In genomic region chr3:96503083-96503450, GRCm38 (mm10) we compare ENCODE assay signal across 8 mouse cellular contexts. TPM values are rescaled to one million over a fixed set of nuclear protein-coding genes. Genes with fewer than 3 reads are reported as not detected.
DNase-seq lines count a peak whose midpoint lies in the region; ATAC-seq lines count a peak whose summit lies in the region.

No protein-coding gene starts in this region.

- H3K36me3 ChIP-seq in intestine, embryonic 14.5 days (ENCODE audit: control insufficient read depth, insufficient read depth, low read length) = no peaks in the 10 kb centered on the region
- no peaks in the 10 kb centered on the region for H3K36me3 ChIP-seq in limb, embryonic 11.5 days (ENCODE audit: control insufficient read depth, insufficient read depth, low read length)
- no peaks in the 10 kb centered on the region for H3K36me3 ChIP-seq in midbrain, embryonic 12.5 days

- H3K4me1 ChIP-seq in intestine, embryonic 14.5 days (replicated peaks; ENCODE audit: control insufficient read depth, insufficient read depth, low read length) = peaks cover under 1% of the 10 kb centered on the region; the same call in 1 of the 2 replicates
- no peaks in the 10 kb centered on the region for H3K4me1 ChIP-seq in limb, embryonic 11.5 days (ENCODE audit: control insufficient read depth, insufficient read depth, low read length)
- H3K4me1 ChIP-seq in midbrain, embryonic 12.5 days = no peaks in the 10 kb centered on the region

- no peaks in the 10 kb centered on the region for H3K9me3 ChIP-seq in intestine, embryonic 14.5 days (ENCODE audit: control insufficient read depth, low read length)
- H3K9me3 ChIP-seq in limb, embryonic 11.5 days (ENCODE audit: control insufficient read depth, low read length) = no peaks in the 10 kb centered on the region
- no peaks in the 10 kb centered on the region for H3K9me3 ChIP-seq in midbrain, embryonic 12.5 days

- under 1% methylated on average over 7 of the region's 7 CpGs for WGBS in intestine, embryonic 14.5 days
- under 1% methylated on average over 7 of the region's 7 CpGs for WGBS in limb, embryonic 11.5 days
- WGBS in midbrain, embryonic 12.5 days = under 1% methylated on average over 7 of the region's 7 CpGs

- peak; percentile 35 for DNase-seq in ovary, postnatal 10 days (ENCODE audit: low spot score)
- DNase-seq in ovary, adult 18-20 months (ENCODE audit: low spot score) = no peak
- DNase-seq in cerebellum, postnatal 4 days (ENCODE audit: low spot score in 2 of 2) = peak; percentile 59 to 75
- peak; percentile 59 for DNase-seq in gastrocnemius, postnatal 10 days
- DNase-seq in intestine, embryonic 14.5 days (ENCODE audit: low spot score) = peak; percentile 92
- DNase-seq in limb, embryonic 11.5 days (ENCODE audit: low spot score) = peak; percentile 92
- DNase-seq in spleen, adult 12 weeks (ENCODE audit: low spot score) = peak; percentile 69

- ATAC-seq in intestine, embryonic 14.5 days (replicated peaks; ENCODE audit: low FRiP score, low TSS enrichment, low read depth) = no peak
- ATAC-seq in limb, embryonic 11.5 days (ENCODE audit: insufficient number of reproducible peaks, low FRiP score, low TSS enrichment, low read depth) = no peak
- no peak for ATAC-seq in midbrain, embryonic 12.5 days (ENCODE audit: low FRiP score, low read depth)

- H3K27ac ChIP-seq in intestine, embryonic 14.5 days (ENCODE audit: low read depth) = no peak overlapping the region
- H3K27ac ChIP-seq in limb, embryonic 11.5 days (replicated peaks; ENCODE audit: low read depth, low read length) = no peak overlapping the region
- H3K27ac ChIP-seq in midbrain, embryonic 12.5 days (replicated peaks) = no peak overlapping the region

- no peaks in the 10 kb centered on the region for H3K27me3 ChIP-seq in intestine, embryonic 14.5 days (replicated peaks; ENCODE audit: control insufficient read depth, insufficient read depth, low read length)
- H3K27me3 ChIP-seq in limb, embryonic 11.5 days (ENCODE audit: control insufficient read depth, insufficient read depth, low read length) = no peaks in the 10 kb centered on the region
- no peaks in the 10 kb centered on the region for H3K27me3 ChIP-seq in midbrain, embryonic 12.5 days

- peak overlapping the region; percentile 89 for H3K4me3 ChIP-seq in intestine, embryonic 14.5 days (ENCODE audit: low read depth, low read length)
- H3K4me3 ChIP-seq in limb, embryonic 11.5 days (ENCODE audit: low read depth, low read length) = peak overlapping the region; percentile 60
- peak overlapping the region; percentile 72 for H3K4me3 ChIP-seq in midbrain, embryonic 12.5 days

- H3K9ac ChIP-seq in intestine, embryonic 14.5 days (ENCODE audit: low read length) = peak overlapping the region; percentile 49
- H3K9ac ChIP-seq in limb, embryonic 11.5 days (ENCODE audit: low read length) = peak overlapping the region; percentile 56; the same call in 1 of the 2 replicates
- peak overlapping the region; percentile 59 for H3K9ac ChIP-seq in midbrain, embryonic 12.5 days (replicated peaks)

- peak overlapping the region; percentile 99 for H3K4me2 ChIP-seq in intestine, embryonic 14.5 days (ENCODE audit: low read length)
- H3K4me2 ChIP-seq in limb, embryonic 11.5 days (ENCODE audit: low read depth, severe bottlenecking) = peak overlapping the region; percentile 62
- H3K4me2 ChIP-seq in midbrain, embryonic 12.5 days (replicated peaks) = peak overlapping the region; percentile 93

RNA-seq across cellular contexts. Expression of gene Hfe2, which starts 21.9 kb away (rescaled TPM):
- 100 to 1,000 TPM; 383 to 415 TPM for total RNA-seq in gastrocnemius, postnatal 10 days (2021)
- polyA plus RNA-seq in intestine, embryonic 14.5 days (2014; fragmentation: Nextera tagmentation; extraction: Ambion mirVana) = 0.11 and 0.28 TPM in 2 replicates
- 1.7 and 1.8 TPM in 2 replicates for polyA plus RNA-seq in limb, embryonic 11.5 days (2014; fragmentation: Nextera tagmentation; extraction: Ambion mirVana)
- 0.89 and 1.0 TPM in 2 replicates for polyA plus RNA-seq in midbrain, embryonic 12.5 days (2016; fragmentation: Nextera tagmentation; extraction: Ambion mirVana)

RNA-seq across cellular contexts. Expression of gene BC107364, which starts 51.0 kb away (rescaled TPM):
- not detected for total RNA-seq in gastrocnemius, postnatal 10 days (2021)
- polyA plus RNA-seq in intestine, embryonic 14.5 days (2014; fragmentation: Nextera tagmentation; extraction: Ambion mirVana) = not detected in 2 replicates
- not detected in 2 replicates for polyA plus RNA-seq in limb, embryonic 11.5 days (2014; fragmentation: Nextera tagmentation; extraction: Ambion mirVana)
- polyA plus RNA-seq in midbrain, embryonic 12.5 days (2016; fragmentation: Nextera tagmentation; extraction: Ambion mirVana) = 0.26 TPM in 1 of 2 replicates, not detected in the other

RNA-seq across cellular contexts. Expression of gene Txnip, which starts 54.7 kb away (rescaled TPM):
- 100 to 1,000 TPM; 484 to 520 TPM for total RNA-seq in gastrocnemius, postnatal 10 days (2021)
- polyA plus RNA-seq in intestine, embryonic 14.5 days (2014; fragmentation: Nextera tagmentation; extraction: Ambion mirVana) = 149 and 154 TPM in 2 replicates
- 54.4 and 57.9 TPM in 2 replicates for polyA plus RNA-seq in limb, embryonic 11.5 days (2014; fragmentation: Nextera tagmentation; extraction: Ambion mirVana)
- 52.7 and 53.6 TPM in 2 replicates for polyA plus RNA-seq in midbrain, embryonic 12.5 days (2016; fragmentation: Nextera tagmentation; extraction: Ambion mirVana)
